Comparison of ENCODE assay signal across 17 mouse cellular contexts in the genomic region with DNA sequence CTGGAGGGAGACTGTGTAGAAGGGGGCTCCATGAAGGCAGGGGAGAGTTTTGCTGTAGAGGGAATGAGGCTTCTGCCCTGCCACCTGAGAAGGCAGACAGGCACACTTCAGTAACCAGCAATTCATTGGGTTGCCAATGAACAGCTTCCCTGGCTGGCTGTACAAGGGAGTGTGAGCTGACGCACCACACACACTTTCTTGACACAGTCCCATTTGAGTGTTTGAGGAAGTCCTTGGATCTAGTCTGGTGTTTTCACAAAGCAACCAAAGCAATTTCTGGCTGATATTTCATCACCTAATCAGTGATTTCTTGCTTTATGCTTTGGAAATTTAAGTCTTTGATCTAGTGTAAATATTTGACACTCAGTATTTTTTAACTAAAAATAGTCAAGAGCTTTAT.
"Had no signal": no experiment of that assay in that cellular context is flagged by ENCODE, and none has a peak within 500 bp of the region (broad histone marks: within the 10 kb centered on the region; RNA-seq: fewer than 3 reads in every experiment).

No protein-coding gene starts in this region.

- H3K27me3 ChIP-seq: liver, embryonic 12.5 days; lung, embryonic 15.5 days; midbrain, embryonic 12.5 days; neural tube, embryonic 13.5 days; stomach, embryonic 15.5 days had no signal

- H3K4me3 ChIP-seq: liver, embryonic 12.5 days; lung, embryonic 15.5 days; midbrain, embryonic 10.5 days; midbrain, embryonic 12.5 days; myocyte; neural tube, embryonic 13.5 days; stomach, embryonic 15.5 days had no signal

- H3K36me3 ChIP-seq: liver, embryonic 12.5 days; lung, embryonic 15.5 days; midbrain, embryonic 10.5 days; midbrain, embryonic 12.5 days; neural tube, embryonic 13.5 days; stomach, embryonic 15.5 days had no signal

- H3K9me3 ChIP-seq: liver, embryonic 12.5 days; lung, embryonic 15.5 days; midbrain, embryonic 10.5 days; midbrain, embryonic 12.5 days; neural tube, embryonic 13.5 days; stomach, embryonic 15.5 days had no signal

- DNase-seq: liver; midbrain, embryonic 14.5 days; right cerebral cortex, postnatal 14 days; thymus, adult 2 months; thymus, postnatal 25 days; thymus, postnatal 4 days had no signal

- H3K9ac ChIP-seq: liver, embryonic 12.5 days; liver, embryonic 14.5 days; lung, embryonic 15.5 days; midbrain, embryonic 12.5 days; neural tube, embryonic 13.5 days; stomach, embryonic 15.5 days had no signal

- ATAC-seq: liver, embryonic 12.5 days; midbrain, embryonic 16.5 days had no signal

- H3K27ac ChIP-seq: liver, embryonic 12.5 days; liver, embryonic 14.5 days; lung, embryonic 15.5 days; macrophage; midbrain, embryonic 10.5 days; midbrain, embryonic 12.5 days; neural tube, embryonic 13.5 days; stomach, embryonic 15.5 days; stomach, postnatal 0 days had no signal

- H3K4me2 ChIP-seq: liver, embryonic 12.5 days; lung, embryonic 15.5 days; midbrain, embryonic 12.5 days; neural tube, embryonic 13.5 days; stomach, embryonic 15.5 days had no signal

- H3K4me1 ChIP-seq: liver, embryonic 12.5 days; lung, embryonic 15.5 days; midbrain, embryonic 10.5 days; midbrain, embryonic 12.5 days; neural tube, embryonic 13.5 days; stomach, embryonic 15.5 days had no signal
